Mouse (Mus musculus) olfactory bulb, adult 2 months (tissue): ENCODE results near the gene 1700125H20Rik. TPM values are rescaled to one million over a fixed set of nuclear protein-coding genes. Genes with fewer than 3 reads are reported as not detected.

Experiments
- H3K27ac ChIP-seq: fragments of 200-500 bp; 2 replicates; pipeline ENCODE4 v1.5.1; 2012; ENCODE audit warnings: low read depth, low read length; ENCODE audit not compliant: insufficient read depth
- H3K4me1 ChIP-seq: fragments of 200-500 bp; 2 replicates; pipeline ENCODE4 v1.6.1; 2012; ENCODE audit warnings: low read length; ENCODE audit not compliant: control insufficient read depth, insufficient read depth
- H3K4me3 ChIP-seq: fragments of 200-500 bp; 2 replicates; pipeline ENCODE4 v1.5.1; 2012; ENCODE audit warnings: mild to moderate bottlenecking, low read depth, low read length, moderate library complexity; ENCODE audit not compliant: insufficient read depth
- CTCF ChIP-seq: fragments of 200-500 bp; IDR thresholded peaks from 2 replicates; pipeline ENCODE4 v1.5.1; 2012; ENCODE audit warnings: low read depth, mild to moderate bottlenecking, low read length, moderate library complexity; ENCODE audit not compliant: insufficient read depth
- POLR2A ChIP-seq: fragments of 200-500 bp; IDR thresholded peaks from 2 replicates; pipeline ENCODE4 v1.6.1; 2012; ENCODE audit warnings: mild to moderate bottlenecking, low read depth, low read length, moderate library complexity; ENCODE audit not compliant: insufficient read depth
- WGBS: fragments of 180-500 bp; shearing (Covaris S2); methylation state at CpG from one replicate; pipeline ENCODE4 v1.1.7; 2018; 5-methylcytosine and 5-hydroxymethylcytosine counted together
- polyA plus RNA-seq: library from polyadenylated mRNA; stranded (reverse); fragments of >200 nt; gene quantifications from 2 replicates; pipeline ENCODE4 v1.2.4, GENCODE M21; 2012; ENCODE audit warnings: low replicate concordance; ENCODE audit not compliant: missing spikeins, insufficient read depth, insufficient read length

Gene 1700125H20Rik
- polyA plus RNA-seq: not detected in 2 replicates

GRCm38 (mm10) chr11:85170058-85170740 is at the start of gene 1700125H20Rik:
1700125H20Rik (plus strand) TSS chr11:85170404.
- WGBS: 11% methylated on average over 21 of the region's 21 CpGs
- Histone ChIP-seq H3K4me3 (peak within 1 kb of the TSS; percentile 39), H3K4me1 (peaks cover 5% of the 10 kb centered on the region; the same call in 1 of the 2 replicates), H3K27ac (no peak within 1 kb of the TSS)
- peak; percentile 79 for TF ChIP-seq CTCF
- TF ChIP-seq POLR2A: no peak

DNA sequence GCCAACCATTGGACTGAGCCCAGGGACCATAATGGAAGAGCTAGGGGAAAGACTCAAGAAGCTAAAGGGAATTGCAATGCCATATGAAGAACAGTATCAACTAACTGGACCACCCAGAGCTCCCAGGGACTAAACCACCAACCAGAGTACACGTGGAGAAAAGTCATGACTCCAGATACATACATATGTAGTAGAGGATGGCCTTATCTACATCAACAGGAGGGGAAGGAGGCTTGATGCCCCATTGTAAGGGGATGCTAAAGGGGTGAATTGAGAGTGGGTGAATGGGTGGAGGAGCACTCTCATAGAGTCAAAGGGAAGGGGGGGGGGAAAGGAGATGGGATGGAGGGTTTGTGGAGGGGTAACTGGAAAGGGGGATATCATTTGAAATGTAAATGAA is 48.1 kb upstream of the 1700125H20Rik start:
- TF ChIP-seq CTCF (no peak), POLR2A (no peak)
- Histone ChIP-seq H3K4me1 (no peaks in the 10 kb centered on the region), H3K27ac (no peak overlapping the region), H3K4me3 (no peak overlapping the region)
- WGBS: 92% methylated on average over 1 of the region's 1 CpGs

GRCm38 (mm10) chr11:85123267-85123992 is 46.8 kb upstream of the 1700125H20Rik start:
- WGBS: 87% methylated on average over 3 of the region's 3 CpGs
- no peak overlapping the region for H3K4me3 ChIP-seq
- TF ChIP-seq CTCF (no peak), POLR2A (no peak)
- no peak overlapping the region for H3K27ac ChIP-seq
- no peaks in the 10 kb centered on the region for H3K4me1 ChIP-seq

DNA sequence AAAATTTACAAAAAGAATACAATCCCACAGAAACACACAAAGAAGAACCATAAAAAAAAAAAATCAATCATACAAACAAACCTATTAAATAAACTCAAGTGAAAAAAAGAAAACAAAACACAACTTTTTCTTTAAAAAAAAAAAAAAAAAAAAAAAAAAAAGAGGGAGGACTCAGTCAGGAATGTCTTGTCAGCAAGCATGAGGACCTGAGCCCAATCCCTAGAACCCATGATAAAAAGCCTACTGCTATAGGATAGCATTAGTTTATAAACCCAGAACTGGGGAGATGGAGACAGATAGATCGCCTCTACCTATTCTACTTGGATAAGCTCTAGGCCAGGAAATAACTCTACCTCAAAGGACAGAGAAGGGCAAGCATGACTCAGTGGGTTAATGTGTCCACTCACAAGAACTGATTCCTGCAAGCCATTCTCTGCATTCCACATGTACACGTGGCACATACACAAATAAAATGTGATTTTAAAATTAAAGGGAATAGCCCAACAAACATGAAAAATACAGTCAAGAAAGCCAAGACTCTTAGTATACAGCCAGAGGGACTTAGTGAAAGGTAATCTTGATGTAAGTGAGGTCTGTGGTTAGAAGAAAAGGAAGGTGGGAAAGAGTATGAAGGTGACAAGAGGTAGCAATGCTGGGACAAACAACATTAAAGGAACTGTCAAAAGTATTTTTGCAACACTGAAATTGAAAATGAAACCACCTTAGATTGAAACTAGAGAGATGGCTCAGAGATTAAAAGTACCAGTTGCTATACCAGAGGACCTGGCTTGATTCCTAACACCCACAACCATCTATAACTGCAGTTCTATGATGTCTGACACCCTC is 43.7 kb upstream of the 1700125H20Rik start:
- Histone ChIP-seq H3K27ac (no peak overlapping the region), H3K4me1 (no peaks in the 10 kb centered on the region), H3K4me3 (no peak overlapping the region)
- TF ChIP-seq CTCF: no peak
- TF ChIP-seq POLR2A: no peak
- WGBS: 90% methylated on average over 2 of the region's 2 CpGs

GRCm38 (mm10) chr11:85128883-85129282 is 41.3 kb upstream of the 1700125H20Rik start:
- 81% methylated on average over 1 of the region's 1 CpGs for WGBS
- TF ChIP-seq POLR2A: no peak
- TF ChIP-seq CTCF: no peak
- H3K4me3 ChIP-seq: no peak overlapping the region
- H3K27ac ChIP-seq: no peak overlapping the region
- H3K4me1 ChIP-seq: no peaks in the 10 kb centered on the region

DNA sequence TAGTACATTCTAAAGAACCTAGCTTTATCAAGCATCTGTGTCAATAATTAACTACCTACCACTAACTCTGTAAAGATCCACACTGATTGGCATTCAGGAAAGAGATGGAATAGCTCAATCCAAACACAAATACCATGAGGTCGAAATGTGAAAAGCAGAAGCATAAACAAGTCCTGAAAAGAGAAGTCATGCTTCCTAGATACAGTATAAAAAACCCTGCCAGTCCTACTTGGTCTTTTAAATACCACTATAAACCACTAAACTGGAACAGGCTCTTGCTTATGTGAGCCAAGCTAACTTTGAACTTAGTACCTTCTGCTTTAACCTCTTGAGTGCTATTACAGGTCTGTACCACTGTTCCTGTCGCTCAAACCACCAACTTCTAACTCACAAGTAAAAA is 38.7 kb upstream of the 1700125H20Rik start:
- Histone ChIP-seq H3K27ac (no peak overlapping the region), H3K4me1 (no peaks in the 10 kb centered on the region), H3K4me3 (no peak overlapping the region)
- 62% methylated on average over 2 of the region's 2 CpGs for WGBS
- TF ChIP-seq CTCF: no peak
- TF ChIP-seq POLR2A: no peak

DNA sequence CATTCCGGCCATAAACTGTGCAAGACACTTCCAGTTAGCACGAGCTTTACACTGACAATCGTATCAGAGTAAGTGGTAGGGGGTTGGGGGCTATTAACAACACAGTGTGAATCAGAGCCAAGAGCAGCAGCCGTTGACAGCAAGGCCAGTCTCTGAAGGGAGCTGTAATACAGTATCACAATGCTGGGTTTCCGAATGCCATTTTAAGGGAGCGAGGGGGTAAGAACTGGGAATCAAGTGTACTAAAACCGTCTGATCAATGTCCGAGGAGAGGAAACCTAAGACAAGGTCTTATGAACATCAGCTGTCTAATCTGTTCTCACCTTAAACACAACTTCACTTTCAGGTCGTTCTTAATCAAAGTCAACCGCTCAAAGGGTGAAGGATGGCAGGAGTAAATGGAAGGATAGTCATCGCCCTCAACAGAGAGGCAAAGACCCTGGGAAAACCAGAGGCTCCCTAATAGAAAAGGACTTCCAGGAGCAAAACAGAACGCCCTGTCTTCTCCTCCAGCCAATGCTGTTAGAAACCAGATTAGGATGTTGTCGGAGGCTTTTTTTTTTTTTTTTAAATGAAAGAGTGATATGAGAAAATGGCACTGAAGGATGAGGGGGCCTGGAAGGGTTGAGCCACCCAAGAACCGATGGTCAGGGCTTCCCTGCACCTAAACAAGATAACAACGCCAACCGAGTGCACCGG is 31.3 kb upstream of the 1700125H20Rik start:
- no peaks in the 10 kb centered on the region for H3K4me1 ChIP-seq
- no peak for TF ChIP-seq CTCF
- no peak for TF ChIP-seq POLR2A
- WGBS: 1% methylated on average over 17 of the region's 17 CpGs
- H3K27ac ChIP-seq: peak overlapping the region; percentile 57
- H3K4me3 ChIP-seq: peak overlapping the region; percentile 61

DNA sequence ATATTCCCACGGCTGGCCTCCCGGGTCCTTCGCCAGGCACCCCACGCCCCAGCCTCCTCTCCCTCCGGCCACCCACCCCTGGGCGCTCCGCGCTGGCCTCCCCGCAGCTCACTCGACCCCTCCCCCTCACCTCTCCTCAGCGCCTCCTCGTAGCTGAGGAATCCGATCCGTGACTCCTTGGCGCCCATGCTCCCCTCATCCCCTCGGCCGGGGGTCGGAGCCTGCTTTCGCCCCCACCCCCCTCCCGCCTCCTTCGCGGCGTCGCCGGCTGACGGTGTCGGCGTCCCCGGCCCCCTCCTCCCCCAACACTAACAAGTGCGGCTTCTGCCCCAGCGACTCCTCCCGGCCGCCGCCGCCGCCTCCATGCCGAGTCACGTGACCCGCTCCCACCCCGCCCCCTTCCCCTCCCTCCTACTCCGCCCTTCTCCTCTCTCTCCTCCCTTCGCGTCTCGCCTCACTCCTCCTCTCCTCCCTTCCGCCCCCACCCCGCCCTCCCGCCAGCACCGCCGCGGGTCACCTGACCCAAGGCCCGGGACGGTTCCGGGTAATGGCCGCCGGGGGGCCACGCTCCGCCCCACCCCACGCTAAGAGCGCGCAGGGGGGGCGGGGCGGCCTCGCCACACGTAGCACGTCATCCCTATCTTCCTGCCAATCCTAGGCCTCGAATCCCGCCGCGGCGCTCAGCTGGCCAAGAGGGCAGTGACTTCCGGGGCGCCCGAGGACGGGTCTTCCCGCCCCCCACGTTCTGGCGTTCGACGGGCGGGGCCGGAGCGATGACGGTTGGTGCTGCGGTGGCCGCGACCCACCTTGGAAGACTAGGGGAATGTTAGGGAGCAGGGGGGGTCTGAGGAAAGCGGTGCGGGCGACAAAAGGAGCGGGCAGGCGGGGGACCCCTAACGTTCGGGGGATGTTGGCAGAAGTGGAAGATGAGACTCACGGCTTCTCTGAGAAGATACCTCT is 30.3 kb upstream of the 1700125H20Rik start, which contains the start of gene Usp32:
TSS of gene Usp32 (minus strand) at position 581 of the 960 bp plus-strand sequence.
- peak within 1 kb of the TSS; percentile 61 for H3K4me3 ChIP-seq
- TF ChIP-seq POLR2A (peak; percentile 62; the same call in 1 of the 2 replicates), CTCF (no peak)
- no peaks in the 10 kb centered on the region for H3K4me1 ChIP-seq
- WGBS: 1% methylated on average over 85 of the region's 94 CpGs
- peak within 1 kb of the TSS; percentile 57 for H3K27ac ChIP-seq
